Mouse (Mus musculus) brain, embryonic 18.5 days (tissue): ENCODE measurements around the gene Foxj2.

Experiments
- DNase-seq: peaks from one replicate; pipeline ENCODE4 v3.0.0-alpha.2; 2012; ENCODE audit warnings: low read depth, low spot score

Foxj2 gene

GRCm38 (mm10) chr6:122819306-122820070 lies at the start of gene Foxj2:
TSS of gene Foxj2 (plus strand) at chr6:122819914.
- no peak for DNase-seq

DNA sequence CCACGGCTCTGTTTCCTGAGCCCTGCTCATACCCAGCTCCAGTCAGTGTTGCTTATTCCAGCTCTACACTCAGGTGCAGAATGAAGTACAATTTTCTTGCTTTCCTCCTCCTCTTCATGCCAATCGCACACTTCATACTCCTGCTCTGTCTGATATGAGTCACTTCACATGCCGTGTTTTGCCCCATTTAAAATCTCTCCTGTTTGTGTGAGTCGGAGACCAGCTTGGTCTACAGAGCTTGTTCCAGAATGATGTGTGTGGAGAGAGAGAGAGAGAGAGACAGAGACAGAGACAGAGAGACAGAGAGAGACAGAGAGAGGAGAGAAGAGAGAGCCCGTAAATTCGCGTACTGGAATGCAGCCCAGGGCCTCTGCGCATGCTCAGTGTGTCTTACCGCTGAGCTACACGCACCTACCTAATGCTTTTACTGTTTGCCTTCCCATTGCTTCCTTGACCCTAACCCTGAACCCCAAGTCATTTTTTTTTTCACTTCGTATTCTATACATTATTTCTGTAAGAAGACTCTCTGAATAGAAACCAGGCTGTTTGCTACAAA lies 48.9 kb upstream of the Foxj2 start:
- DNase-seq = no peak

GRCm38 (mm10) chr6:122772701-122773100 lies 47.0 kb upstream of the Foxj2 start:
- no peak for DNase-seq

DNA sequence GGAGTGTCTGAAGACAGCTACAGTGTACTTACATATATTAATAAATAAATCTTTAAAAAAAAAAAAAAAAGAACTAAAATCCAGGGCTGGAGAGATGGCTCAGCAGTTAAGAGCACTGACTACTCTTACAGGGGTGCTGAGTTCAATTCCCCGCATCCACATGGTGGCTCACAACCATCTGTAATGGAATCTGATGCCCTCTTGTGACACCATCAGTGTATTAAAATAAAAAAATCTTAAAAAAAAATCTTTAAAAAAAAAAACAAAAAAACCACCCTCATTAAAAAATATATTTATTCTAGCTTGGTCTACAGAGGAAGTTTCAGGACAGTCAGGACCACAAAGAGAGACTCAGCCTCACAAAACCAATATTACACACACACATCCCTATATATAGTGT lies 45.4 kb upstream of the Foxj2 start:
- no peak for DNase-seq

DNA sequence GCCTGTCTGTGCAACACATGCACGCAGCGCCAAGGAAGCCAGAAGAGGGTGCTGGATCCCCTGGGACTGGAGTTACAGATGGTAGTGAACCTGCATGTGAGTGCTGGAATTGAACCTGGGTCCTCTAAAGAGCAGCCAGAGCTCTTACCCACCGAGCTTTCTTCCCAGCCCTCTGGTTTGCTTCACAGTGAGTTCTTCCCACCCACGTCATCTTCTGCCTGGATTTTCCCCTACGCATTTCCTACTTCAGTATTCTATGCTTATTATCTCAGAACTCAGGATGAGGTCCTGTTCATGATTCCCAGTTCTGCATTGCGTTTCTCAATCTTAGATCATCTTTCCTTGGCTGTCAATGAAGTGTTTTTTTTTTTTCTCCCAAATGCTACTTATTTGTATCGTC lies 43.7 kb upstream of the Foxj2 start:
- no peak for DNase-seq

- DNase-seq = no peak
These were observed 39.8 kb upstream of the Foxj2 start for GRCm38 (mm10) chr6:122779916-122780315.

DNA sequence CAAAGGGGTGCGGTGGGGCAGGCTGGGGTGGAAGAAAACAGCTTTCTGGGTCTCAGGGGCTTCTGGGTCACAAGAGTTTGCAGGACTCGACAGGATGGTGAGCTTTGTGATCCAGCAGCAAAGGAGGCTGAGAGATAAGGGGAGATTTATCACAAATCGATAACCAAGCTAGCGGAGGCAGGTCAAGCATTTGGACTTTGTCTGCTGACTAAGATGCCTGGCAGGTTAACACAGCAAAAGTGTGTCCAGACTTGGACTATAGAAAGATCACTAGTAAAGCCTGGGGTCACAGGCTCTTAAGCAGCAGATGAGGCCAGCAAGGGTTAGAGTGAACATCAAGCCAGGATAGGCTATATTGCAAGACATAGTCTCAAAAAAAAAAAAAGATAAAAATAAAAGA lies 38.5 kb upstream of the Foxj2 start:
- DNase-seq = no peak

- no peak for DNase-seq
These were observed 37.5 kb upstream of the Foxj2 start for GRCm38 (mm10) chr6:122782164-122782563.

DNA sequence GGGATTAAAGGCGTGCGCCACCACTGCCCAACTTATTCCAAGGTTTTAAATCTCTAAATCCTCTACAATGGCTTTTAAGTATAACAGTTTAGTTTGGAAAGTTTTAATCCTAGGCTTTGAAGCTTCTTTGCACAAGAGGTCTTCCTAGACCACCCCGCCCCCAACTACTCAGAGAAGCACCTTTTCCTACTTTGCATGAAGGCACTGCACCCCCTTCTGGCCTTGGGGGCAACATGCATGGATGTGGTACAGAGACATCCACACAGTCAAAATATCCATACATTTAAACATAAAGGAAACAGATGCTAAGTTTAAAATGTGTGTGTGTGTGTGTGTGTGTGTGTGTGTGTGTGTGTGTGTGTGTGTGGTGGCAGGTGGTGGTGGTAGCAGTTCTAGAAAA lies 34.8 kb upstream of the Foxj2 start:
- DNase-seq = no peak

DNA sequence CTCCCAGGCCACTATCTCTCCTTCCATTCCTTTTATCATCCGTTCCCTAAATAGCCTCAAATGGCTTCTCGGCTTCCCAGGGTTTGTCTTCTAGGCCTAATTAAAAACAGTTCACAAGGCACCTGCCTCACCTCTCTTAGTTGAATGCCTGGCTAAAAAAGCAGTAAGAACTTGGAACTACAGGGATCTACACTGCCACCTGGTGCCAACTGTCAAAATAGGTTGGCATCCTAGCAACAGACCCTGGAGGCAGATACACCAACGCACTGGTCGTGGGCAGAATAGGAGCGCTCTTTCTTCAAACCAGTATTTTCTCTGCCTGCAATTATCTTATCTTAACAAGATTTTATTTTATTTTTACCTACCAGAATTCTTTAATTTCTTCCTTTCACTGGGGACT lies 33.4 kb upstream of the Foxj2 start:
- no peak for DNase-seq

DNA sequence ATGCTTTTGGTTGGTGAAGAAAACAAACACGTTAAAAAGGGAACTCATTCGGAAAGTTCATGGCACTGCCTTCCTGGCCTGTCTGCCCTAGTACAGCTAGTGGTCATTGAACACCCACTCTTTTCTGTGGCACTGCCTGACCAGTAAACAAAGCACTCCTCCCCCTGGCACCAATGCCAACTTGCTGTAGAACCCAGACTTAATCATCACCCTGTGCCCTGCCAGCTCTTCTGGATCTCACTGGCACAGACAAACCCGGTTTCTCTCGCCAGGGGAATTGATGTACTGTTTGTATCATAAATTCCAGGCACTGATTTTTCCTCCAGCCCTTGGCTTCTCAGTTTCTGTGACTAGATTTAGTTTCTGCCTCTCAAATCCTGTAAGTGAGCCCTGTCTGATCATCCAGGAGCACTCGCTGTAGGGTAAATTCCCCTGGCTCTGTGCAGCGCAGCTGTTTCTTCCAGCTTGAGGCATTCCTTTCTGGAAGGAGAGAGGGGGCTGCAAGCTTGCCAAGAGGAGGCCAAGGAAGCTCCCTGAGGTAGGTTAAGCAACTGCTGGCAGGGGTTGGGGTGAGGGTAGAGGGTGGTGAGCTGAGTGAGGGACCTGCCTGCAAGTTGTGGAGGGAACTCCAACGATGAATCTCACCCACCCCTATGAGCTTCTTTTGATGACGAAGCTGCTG lies 24.3 kb upstream of the Foxj2 start:
- no peak for DNase-seq

GRCm38 (mm10) chr6:122800640-122801300 lies 18.9 kb upstream of the Foxj2 start:
- no peak for DNase-seq

DNA sequence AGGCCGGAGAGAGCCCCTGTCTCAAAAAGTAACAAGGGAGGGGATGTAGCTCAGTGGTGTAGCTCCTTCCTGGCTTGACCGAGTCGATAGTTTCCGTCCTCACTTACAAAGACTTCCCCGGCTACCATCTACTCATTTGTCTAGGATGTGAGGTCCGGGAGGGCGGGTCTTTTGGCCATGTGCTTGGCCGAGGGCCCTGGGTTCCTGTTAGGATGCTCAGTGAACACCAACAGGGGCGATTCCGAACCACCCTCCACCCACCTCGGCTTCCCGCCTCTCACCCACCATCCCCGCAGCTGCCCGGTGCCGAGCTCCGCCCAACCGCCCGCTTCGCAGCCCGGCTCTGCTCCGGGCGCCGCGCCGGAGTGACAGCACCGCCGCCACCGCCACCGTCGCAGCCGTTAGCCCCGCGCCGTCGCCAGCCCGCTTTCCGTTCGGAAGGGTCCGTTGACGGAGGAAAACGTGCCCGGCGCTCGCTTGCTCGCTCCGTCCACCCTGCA lies 18.4 kb upstream of the Foxj2 start, which contains the start of gene Slc2a3:
Gene Slc2a3, minus strand, starts transcription at position 340 of the 500 bp plus-strand sequence.
- no peak for DNase-seq

- no peak for DNase-seq
These were observed 17.8 kb upstream of the Foxj2 start for GRCm38 (mm10) chr6:122801801-122802514.

DNA sequence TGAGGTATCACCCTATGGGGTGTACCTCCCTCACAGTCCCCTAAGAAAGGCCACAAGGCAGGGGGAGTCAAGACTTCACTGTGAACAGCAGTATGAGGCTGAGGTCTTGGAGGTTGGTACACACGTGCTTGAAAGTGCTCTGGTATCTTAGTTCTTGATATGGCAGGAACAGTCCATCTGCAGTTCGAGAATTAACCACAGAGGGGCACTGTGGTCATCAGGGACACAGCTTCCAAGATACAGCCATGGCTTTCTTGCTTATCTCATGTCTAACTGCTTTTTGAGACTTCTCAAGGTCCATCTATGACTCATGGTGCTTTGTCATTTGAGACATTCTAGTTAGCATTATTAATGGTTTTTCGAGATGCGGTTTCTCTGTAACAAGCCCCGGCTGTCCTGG lies 15.3 kb upstream of the Foxj2 start:
- no peak for DNase-seq

- DNase-seq = no peak
These were observed 9.6 kb upstream of the Foxj2 start for GRCm38 (mm10) chr6:122810022-122810614.

GRCm38 (mm10) chr6:122810615-122811279 lies 9.0 kb upstream of the Foxj2 start:
- DNase-seq = peak; percentile 99

DNA sequence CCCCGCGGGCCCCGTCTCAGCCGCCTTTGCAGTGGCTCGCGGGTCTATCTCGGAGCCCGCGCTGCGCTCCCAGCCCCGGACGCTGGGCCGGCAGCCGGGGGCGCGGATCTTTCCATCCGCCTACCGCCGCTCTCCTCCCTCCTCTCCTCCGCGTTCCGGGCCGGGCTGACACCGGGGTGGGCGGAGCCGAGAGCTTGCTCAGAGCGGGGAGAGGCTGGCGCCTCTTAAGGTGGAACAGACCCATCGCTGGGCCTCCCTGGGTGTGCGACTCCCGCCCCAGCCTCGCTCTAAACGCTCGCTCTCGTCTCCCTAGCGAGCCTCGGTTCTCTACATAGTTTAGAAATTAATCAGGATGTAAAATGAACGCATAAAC lies 8.4 kb upstream of the Foxj2 start:
- peak; percentile 79 for DNase-seq

- DNase-seq = no peak
These were observed 7.7 kb upstream of the Foxj2 start for GRCm38 (mm10) chr6:122811771-122812600.

DNA sequence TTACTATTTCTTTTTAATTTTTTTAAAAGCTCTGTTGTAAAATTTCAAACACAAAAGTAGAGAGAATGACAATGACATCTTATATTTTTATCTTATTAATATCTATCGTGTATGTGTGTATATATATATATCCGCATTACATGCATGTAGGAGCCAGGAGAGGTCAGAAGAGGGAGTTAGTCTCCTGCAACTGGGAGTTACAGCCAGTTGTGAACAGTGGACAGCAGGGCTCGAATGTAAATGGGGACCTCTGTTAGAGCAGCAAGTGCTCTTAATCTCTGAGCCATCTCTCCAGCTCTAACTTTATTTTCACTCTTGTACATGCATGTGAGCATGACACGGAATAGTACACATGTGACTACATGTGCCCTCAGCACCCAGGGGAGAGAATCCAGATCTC lies 7.0 kb upstream of the Foxj2 start:
- DNase-seq = no peak
